Mouse (Mus musculus) kidney, adult 9 months (tissue): ENCODE measurements at regions not wholly inside any gene's neighbourhood (a gene's known extent, or its start where the extent isn't known, plus 50 kb on each side); places are given as distances from the start of the nearest gene placed in this dataset.

ENCODE experiments used
- DNase-seq: peaks from one replicate; pipeline ENCODE4 v3.0.0; 2022

GRCm38 (mm10) chr6:6280812-6281568 lies 64.0 kb upstream of the Slc25a13 start:
- DNase-seq = no peak

DNA sequence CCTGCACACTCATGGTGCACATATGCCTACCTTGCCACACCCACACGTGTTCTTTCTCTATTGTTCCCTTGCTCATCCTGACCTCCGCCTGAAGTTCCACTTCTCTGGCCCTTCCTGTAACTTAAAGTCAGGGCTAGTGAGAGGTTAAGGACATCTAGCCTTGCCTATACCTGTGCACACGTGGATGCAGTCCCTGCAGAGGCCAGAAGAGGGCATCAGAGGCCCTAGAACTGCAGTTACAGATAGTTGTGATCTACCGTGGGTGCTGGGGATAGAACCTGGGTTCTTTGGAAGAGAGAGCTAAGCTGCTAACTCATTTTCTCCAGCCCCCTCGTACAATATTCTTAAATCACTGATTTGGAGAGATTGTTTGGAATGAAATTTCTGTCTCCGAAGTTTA lies 62.7 kb upstream of the Slc25a13 start:
- no peak for DNase-seq

GRCm38 (mm10) chr6:6270545-6270944 lies 53.6 kb upstream of the Slc25a13 start:
- DNase-seq = no peak
